Mouse (Mus musculus) intestine, postnatal 0 days (tissue): Measurements from ENCODE around the gene Col4a4. TPM values are rescaled to one million over a fixed set of nuclear protein-coding genes. Genes with fewer than 3 reads are reported as not detected.

Source experiments
- ATAC-seq: fragments of 200-750 bp; cut with Nextera tagmentation; 2 replicates; pipeline ENCODE4 v1.8.0; 2017; ENCODE audit warnings: mild to moderate bottlenecking, moderate TSS enrichment, moderate library complexity
- H3K27ac ChIP-seq: fragments of 300-500 bp; sonication (generic); 2 replicates; pipeline ENCODE4 v1.5.1; 2014; ENCODE audit warnings: mild to moderate bottlenecking, low read depth, low read length, moderate library complexity
- H3K27me3 ChIP-seq: fragments of 300-500 bp; sonication (generic); replicated peaks from 2 replicates; pipeline ENCODE4 v1.6.1; 2014; ENCODE audit warnings: low read length, mixed read lengths; ENCODE audit not compliant: control insufficient read depth, insufficient read depth
- H3K36me3 ChIP-seq: fragments of 300-500 bp; sonication (generic); 2 replicates; pipeline ENCODE4 v1.6.1; 2014; ENCODE audit warnings: mild to moderate bottlenecking, moderate library complexity; ENCODE audit not compliant: control insufficient read depth, insufficient read depth
- H3K4me1 ChIP-seq: fragments of 300-500 bp; sonication (generic); replicated peaks from 2 replicates; pipeline ENCODE4 v1.6.1; 2014; ENCODE audit warnings: antibody characterized with exemption, low read length, mixed read lengths; ENCODE audit not compliant: control insufficient read depth, insufficient read depth
- H3K4me2 ChIP-seq: fragments of 300-500 bp; sonication (generic); replicated peaks from 2 replicates; pipeline ENCODE4 v1.6.1; 2014; ENCODE audit warnings: low read depth, mild to moderate bottlenecking, moderate library complexity
- H3K4me3 ChIP-seq: fragments of 300-500 bp; sonication (generic); 2 replicates; pipeline ENCODE4 v1.5.1; 2014; ENCODE audit warnings: low read depth, low read length
- H3K9ac ChIP-seq: fragments of 300-500 bp; sonication (generic); 2 replicates; pipeline ENCODE4 v1.6.1; 2014; ENCODE audit warnings: mild to moderate bottlenecking, low read depth, low read length
- H3K9me3 ChIP-seq: fragments of 300-500 bp; sonication (generic); 2 replicates; pipeline ENCODE4 v1.6.1; 2016; ENCODE audit warnings: mixed run types; ENCODE audit not compliant: control insufficient read depth
- CTCF ChIP-seq: sonication (generic); IDR thresholded peaks from 2 replicates; pipeline ENCODE4 v1.5.1; 2016; ENCODE audit warnings: low read depth, mild to moderate bottlenecking, control low read depth, antibody characterized with exemption, moderate library complexity
- WGBS: fragments of 180-500 bp; shearing (Covaris S2); extraction: QIAGEN DNeasy Blood & Tissue Kit; methylation state at CpG from one replicate; pipeline ENCODE4 v1.1.7; 2014; 5-methylcytosine and 5-hydroxymethylcytosine counted together
- polyA plus RNA-seq: library from polyadenylated mRNA; unstranded; fragments of >200 nt; fragmentation: Nextera tagmentation; extraction: Ambion mirVana; gene quantifications from 2 replicates; pipeline ENCODE4 v1.2.1, GENCODE M21; 2015

Col4a4 gene
- polyA plus RNA-seq, 1 experiment from 2014 or later = 0.10 TPM

DNA sequence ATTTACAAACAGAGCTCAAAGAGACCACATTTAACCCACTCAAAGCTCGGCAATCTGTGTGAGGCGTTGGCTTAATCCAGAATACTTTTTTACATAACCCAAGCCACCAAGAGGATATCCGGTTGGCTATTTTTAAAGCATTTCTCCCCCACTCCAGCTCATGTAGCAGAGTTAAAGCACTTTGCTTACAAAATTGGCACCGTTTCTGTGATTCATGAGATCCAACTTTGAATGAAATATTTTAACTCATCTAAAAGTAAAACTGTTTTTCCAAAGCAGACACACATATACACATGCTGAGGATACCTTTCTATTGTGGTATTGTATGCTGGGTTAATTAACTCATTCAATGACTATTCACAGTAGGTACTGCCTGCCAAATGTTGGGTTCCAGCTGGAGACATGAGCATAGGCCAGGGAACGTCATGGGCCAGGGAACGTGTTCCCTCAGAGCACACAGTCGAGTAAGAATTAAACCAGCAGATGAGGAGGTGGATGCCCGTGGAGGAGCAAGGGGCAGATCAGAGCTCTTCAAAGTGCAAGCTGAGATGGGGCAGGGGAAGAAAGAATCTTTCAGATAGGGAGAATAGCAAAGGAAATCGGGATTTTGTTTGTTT lies 22.1 kb upstream of the Col4a4 start:
- no peaks in the 10 kb centered on the region for H3K27me3 ChIP-seq
- no peak for TF ChIP-seq CTCF
- H3K4me1 ChIP-seq = no peaks in the 10 kb centered on the region
- no peaks in the 10 kb centered on the region for H3K9me3 ChIP-seq
- no peak for ATAC-seq
- H3K36me3 ChIP-seq = no peaks in the 10 kb centered on the region
- 65% methylated on average over 9 of the region's 9 CpGs for WGBS
- H3K27ac ChIP-seq = no peak overlapping the region
- H3K4me2 ChIP-seq = no peak overlapping the region
- H3K4me3 ChIP-seq = no peak overlapping the region
- H3K9ac ChIP-seq = no peak overlapping the region

- 79% methylated on average over 7 of the region's 7 CpGs for WGBS
- no peak overlapping the region for H3K4me3 ChIP-seq
- no peaks in the 10 kb centered on the region for H3K36me3 ChIP-seq
- no peaks in the 10 kb centered on the region for H3K27me3 ChIP-seq
- H3K9me3 ChIP-seq = no peaks in the 10 kb centered on the region
- H3K9ac ChIP-seq = no peak overlapping the region
- H3K4me1 ChIP-seq = no peaks in the 10 kb centered on the region
- no peak for TF ChIP-seq CTCF
- no peak for ATAC-seq
- H3K4me2 ChIP-seq = no peak overlapping the region
- no peak overlapping the region for H3K27ac ChIP-seq
Observed at GRCm38 (mm10) chr1:82605856-82606255, 19.2 kb upstream of the Col4a4 start.

DNA sequence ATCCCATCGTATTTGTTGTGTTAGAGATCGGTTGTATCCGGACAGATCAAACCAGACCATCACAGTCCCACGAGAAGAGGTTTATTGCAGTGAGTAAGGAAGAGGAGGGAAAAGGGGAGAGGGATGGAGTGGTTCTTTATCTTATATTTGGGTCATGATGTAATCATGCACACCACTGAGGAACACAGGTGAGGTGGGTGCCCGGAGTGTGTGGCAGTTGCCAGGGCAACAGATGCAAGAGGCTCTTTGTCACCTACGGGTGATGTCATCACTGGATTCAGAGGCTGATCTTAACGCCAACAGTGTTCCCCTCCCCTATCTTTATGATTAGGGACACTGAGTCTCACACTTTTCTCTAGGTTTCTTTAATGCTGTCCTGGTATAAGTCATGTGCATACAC lies 18.7 kb upstream of the Col4a4 start:
- no peaks in the 10 kb centered on the region for H3K9me3 ChIP-seq
- no peak overlapping the region for H3K9ac ChIP-seq
- no peaks in the 10 kb centered on the region for H3K4me1 ChIP-seq
- TF ChIP-seq CTCF = no peak
- WGBS = 84% methylated on average over 7 of the region's 7 CpGs
- H3K4me2 ChIP-seq = no peak overlapping the region
- no peak overlapping the region for H3K27ac ChIP-seq
- ATAC-seq = no peak
- H3K4me3 ChIP-seq = no peak overlapping the region
- H3K36me3 ChIP-seq = no peaks in the 10 kb centered on the region
- H3K27me3 ChIP-seq = no peaks in the 10 kb centered on the region

DNA sequence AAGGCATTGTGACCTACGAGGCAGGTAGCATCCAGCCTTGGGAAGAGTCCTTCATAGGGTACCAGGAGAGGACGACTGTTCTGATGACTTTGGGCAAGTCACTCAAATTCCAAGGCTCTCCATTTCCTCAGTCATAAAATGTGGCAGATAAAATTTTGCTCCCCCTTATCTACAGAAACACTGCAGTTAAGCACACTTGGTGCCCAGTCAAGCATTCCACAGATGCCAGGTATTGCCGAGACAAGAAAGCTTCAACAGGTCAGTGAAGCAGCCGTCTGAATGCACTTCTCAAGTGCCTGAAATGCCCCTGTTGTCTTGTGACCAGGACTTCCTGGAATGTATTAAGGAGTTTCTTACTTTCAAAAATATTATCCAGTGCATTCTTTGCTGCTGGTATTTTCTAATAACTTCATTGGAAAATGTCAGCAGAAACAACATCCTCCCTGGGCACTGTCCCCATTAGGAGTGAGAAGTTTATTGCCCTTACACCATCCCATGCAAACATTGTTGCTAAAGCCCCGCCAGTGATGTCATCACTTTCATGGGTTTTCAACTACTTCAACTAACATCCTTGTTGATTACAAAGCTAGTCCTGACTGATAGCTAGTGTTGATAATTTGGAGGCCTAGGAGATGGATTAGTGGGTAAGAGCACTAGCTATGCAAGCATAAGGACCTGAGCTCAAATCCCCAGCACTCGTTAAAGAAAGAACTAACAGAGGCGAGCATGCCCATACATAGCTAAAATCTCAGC lies 16.7 kb upstream of the Col4a4 start:
- Histone ChIP-seq H3K27ac (no peak overlapping the region), H3K4me1 (no peaks in the 10 kb centered on the region), H3K9me3 (no peaks in the 10 kb centered on the region), H3K9ac (no peak overlapping the region), H3K4me2 (no peak overlapping the region), H3K27me3 (no peaks in the 10 kb centered on the region), H3K36me3 (no peaks in the 10 kb centered on the region), H3K4me3 (no peak overlapping the region)
- no peak for ATAC-seq
- 52% methylated on average over 7 of the region's 7 CpGs for WGBS
- TF ChIP-seq CTCF = no peak

GRCm38 (mm10) chr1:82596864-82597596 lies 10.4 kb upstream of the Col4a4 start:
- H3K36me3 ChIP-seq = no peaks in the 10 kb centered on the region
- no peaks in the 10 kb centered on the region for H3K9me3 ChIP-seq
- no peaks in the 10 kb centered on the region for H3K27me3 ChIP-seq
- H3K27ac ChIP-seq = no peak overlapping the region
- no peak overlapping the region for H3K4me3 ChIP-seq
- no peak overlapping the region for H3K4me2 ChIP-seq
- ATAC-seq = no peak
- WGBS = 47% methylated on average over 6 of the region's 6 CpGs
- no peaks in the 10 kb centered on the region for H3K4me1 ChIP-seq
- H3K9ac ChIP-seq = no peak overlapping the region
- no peak for TF ChIP-seq CTCF

DNA sequence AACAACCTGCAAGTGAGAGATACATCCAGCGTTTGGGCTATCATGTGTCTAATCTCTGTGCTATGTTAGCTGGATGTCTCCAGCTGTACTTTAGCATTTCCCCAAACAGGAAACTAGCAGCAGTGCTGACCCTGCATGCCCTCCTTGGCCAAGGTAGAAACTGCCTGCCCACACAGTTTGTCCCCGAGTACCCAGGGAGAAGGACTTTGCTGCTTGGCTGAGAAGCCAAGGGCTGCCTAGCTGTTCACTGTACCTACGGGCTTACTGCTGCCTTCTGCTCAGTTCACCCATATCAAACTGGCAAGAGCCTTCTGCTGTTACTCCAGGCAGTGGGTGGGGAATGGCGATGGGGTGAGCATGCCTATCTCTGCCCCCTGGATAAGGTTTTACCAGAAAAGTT lies 3.6 kb upstream of the Col4a4 start:
- Histone ChIP-seq H3K4me2 (no peak overlapping the region), H3K4me1 (no peaks in the 10 kb centered on the region; the same call in 1 of the 2 replicates), H3K9me3 (no peaks in the 10 kb centered on the region), H3K4me3 (no peak overlapping the region), H3K27ac (no peak overlapping the region), H3K36me3 (no peaks in the 10 kb centered on the region), H3K9ac (no peak overlapping the region), H3K27me3 (peaks cover 7% of the 10 kb centered on the region; the same call in 1 of the 2 replicates)
- TF ChIP-seq CTCF = no peak
- ATAC-seq = no peak
- 56% methylated on average over 4 of the region's 4 CpGs for WGBS
